Mouse (Mus musculus) ES-Bruce4 (cell line): ENCODE results near the gene Pdzrn3. TPM values are rescaled to one million over a fixed set of nuclear protein-coding genes. Genes with fewer than 3 reads are reported as not detected.

Experiments used
- H3K27ac ChIP-seq: 2 replicates; pipeline ENCODE4 v1.5.1; 2012; ENCODE audit warnings: low read length, inconsistent platforms; ENCODE audit not compliant: insufficient read depth
- H3K27me3 ChIP-seq: 2 replicates; pipeline ENCODE4 v1.6.1; 2012; ENCODE audit warnings: mild to moderate bottlenecking, low read length, inconsistent platforms; ENCODE audit not compliant: control insufficient read depth, poor library complexity, insufficient read depth, severe bottlenecking
- H3K36me3 ChIP-seq: 2 replicates; pipeline ENCODE4 v1.6.1; 2012; ENCODE audit warnings: inconsistent platforms, mild to moderate bottlenecking, low read length, moderate library complexity; ENCODE audit not compliant: control insufficient read depth, poor library complexity, insufficient read depth, severe bottlenecking
- H3K4me1 ChIP-seq: one replicate; pipeline ENCODE4 v1.8.1; 2011; ENCODE audit warnings: low read length; ENCODE audit not compliant: control insufficient read depth, insufficient read depth
- H3K4me3 ChIP-seq: 2 replicates; pipeline ENCODE4 v1.5.1; 2011; ENCODE audit warnings: low read depth, mild to moderate bottlenecking, low read length
- H3K9ac ChIP-seq: 2 replicates; pipeline ENCODE4 v1.6.1; 2012; ENCODE audit warnings: low read depth, mild to moderate bottlenecking, inconsistent platforms; ENCODE audit not compliant: poor library complexity, severe bottlenecking
- H3K9me3 ChIP-seq: replicated peaks from 2 replicates; pipeline ENCODE4 v1.6.1; 2012; ENCODE audit warnings: mild to moderate bottlenecking, low read length, inconsistent platforms; ENCODE audit not compliant: control insufficient read depth, poor library complexity, insufficient read depth, severe bottlenecking
- CTCF ChIP-seq: IDR thresholded peaks from one replicate; pipeline ENCODE4 v1.8.1; 2011; ENCODE audit warnings: low read depth, low read length
- EP300 ChIP-seq: IDR thresholded peaks from 2 replicates; pipeline ENCODE4 v1.6.1; 2011; ENCODE audit warnings: low read depth, low read length; ENCODE audit not compliant: insufficient read depth
- POLR2A ChIP-seq: IDR thresholded peaks from one replicate; pipeline ENCODE4 v1.8.1; 2011; ENCODE audit warnings: low read length; ENCODE audit not compliant: insufficient read depth
- polyA plus RNA-seq: library from polyadenylated mRNA; stranded (reverse); fragments of >200 nt; gene quantifications from 2 replicates; pipeline ENCODE4 v1.2.4, GENCODE M21; 2011; ENCODE audit warnings: low read depth; ENCODE audit not compliant: missing spikeins, insufficient read depth, insufficient read length

Gene Pdzrn3
- polyA plus RNA-seq, 1 experiment = 3.1 TPM

GRCm38 (mm10) chr6:101271378-101272135 is 106.1 kb downstream of the Pdzrn3 start:
- no peak for TF ChIP-seq EP300
- no peak for TF ChIP-seq CTCF
- no peak for TF ChIP-seq POLR2A
- Histone ChIP-seq H3K4me3 (no peak overlapping the region), H3K36me3 (no peaks in the 10 kb centered on the region), H3K9ac (no peak overlapping the region), H3K9me3 (no peaks in the 10 kb centered on the region), H3K4me1 (no peaks in the 10 kb centered on the region), H3K27ac (no peak overlapping the region), H3K27me3 (no peaks in the 10 kb centered on the region)

GRCm38 (mm10) chr6:101270095-101270826 is 107.4 kb downstream of the Pdzrn3 start:
- H3K27ac ChIP-seq = no peak overlapping the region
- H3K27me3 ChIP-seq = no peaks in the 10 kb centered on the region
- H3K9ac ChIP-seq = no peak overlapping the region

GRCm38 (mm10) chr6:101269335-101270094 is 108.2 kb downstream of the Pdzrn3 start:
- H3K9ac ChIP-seq = no peak overlapping the region
- H3K4me3 ChIP-seq = no peak overlapping the region
- no peaks in the 10 kb centered on the region for H3K27me3 ChIP-seq
- H3K9me3 ChIP-seq = no peaks in the 10 kb centered on the region
- TF ChIP-seq EP300 (no peak), POLR2A (no peak), CTCF (no peak)
- no peak overlapping the region for H3K27ac ChIP-seq
- H3K4me1 ChIP-seq = no peaks in the 10 kb centered on the region
- H3K36me3 ChIP-seq = no peaks in the 10 kb centered on the region

More at GRCm38 (mm10) chr6:101270095-101270826, 107.4 kb downstream of the Pdzrn3 start:
- Histone ChIP-seq H3K9me3 (no peaks in the 10 kb centered on the region), H3K4me1 (no peaks in the 10 kb centered on the region), H3K36me3 (no peaks in the 10 kb centered on the region), H3K4me3 (no peak overlapping the region)
- TF ChIP-seq CTCF = no peak
- TF ChIP-seq POLR2A = no peak
- no peak for TF ChIP-seq EP300

- Histone ChIP-seq H3K4me3 (no peak overlapping the region), H3K27ac (no peak overlapping the region), H3K36me3 (no peaks in the 10 kb centered on the region), H3K4me1 (no peaks in the 10 kb centered on the region), H3K9me3 (no peaks in the 10 kb centered on the region), H3K27me3 (no peaks in the 10 kb centered on the region), H3K9ac (no peak overlapping the region)
- TF ChIP-seq POLR2A (no peak), CTCF (no peak), EP300 (no peak)
Measured at GRCm38 (mm10) chr6:101268266-101268665, 109.4 kb downstream of the Pdzrn3 start.

GRCm38 (mm10) chr6:101266787-101267186 is 110.9 kb downstream of the Pdzrn3 start:
- Histone ChIP-seq H3K9ac (no peak overlapping the region), H3K27ac (no peak overlapping the region), H3K27me3 (no peaks in the 10 kb centered on the region), H3K9me3 (no peaks in the 10 kb centered on the region), H3K36me3 (no peaks in the 10 kb centered on the region), H3K4me3 (no peak overlapping the region), H3K4me1 (no peaks in the 10 kb centered on the region)
- TF ChIP-seq EP300 = no peak
- no peak for TF ChIP-seq POLR2A
- peak; percentile 35 for TF ChIP-seq CTCF
